Mouse (Mus musculus) liver, embryonic 14.5 days (tissue): ENCODE measurements around the gene Ms4a10. TPM values are rescaled to one million over a fixed set of nuclear protein-coding genes. Genes with fewer than 3 reads are reported as not detected.

Experiments used
- ATAC-seq: fragments of 200-750 bp; cut with Nextera tagmentation; 2 replicates; pipeline ENCODE4 v1.8.0; 2017; ENCODE audit warnings: moderate number of reproducible peaks, mild to moderate bottlenecking, moderate library complexity; ENCODE audit not compliant: insufficient read depth
- DNase-seq, 3 experiments: peaks; one replicate each; pipeline ENCODE4 v3.0.0-alpha.2; 2012 to 2013; ENCODE audit warnings: low read depth in 3 of 3, low spot score in 3 of 3
- H3K27ac ChIP-seq: fragments of 300-500 bp; sonication (generic); 2 replicates; pipeline ENCODE4 v1.5.1; 2014; ENCODE audit warnings: moderate library complexity, mild to moderate bottlenecking, control low read depth, inconsistent platforms
- H3K27me3 ChIP-seq: fragments of 300-500 bp; sonication (generic); 2 replicates; pipeline ENCODE4 v1.6.1; 2014; ENCODE audit warnings: mild to moderate bottlenecking, low read length, moderate library complexity; ENCODE audit not compliant: control insufficient read depth, insufficient read depth
- H3K36me3 ChIP-seq: fragments of 300-500 bp; sonication (generic); replicated peaks from 2 replicates; pipeline ENCODE4 v1.6.1; 2014; ENCODE audit warnings: low read depth; ENCODE audit not compliant: control insufficient read depth, insufficient read depth
- H3K4me1 ChIP-seq, 2 experiments: fragments of 200-500 bp in 1 of 2; fragments of 300-500 bp in 1 of 2; sonication (generic) in 1 of 2; replicated peaks; 2 replicates each; pipeline ENCODE4 v1.6.1; 2012 to 2014; ENCODE audit warnings: antibody characterized with exemption in 1 of 2, inconsistent platforms in 1 of 2, low read length in 1 of 2; ENCODE audit not compliant: control insufficient read depth in 2 of 2, insufficient read depth in 2 of 2
- H3K4me2 ChIP-seq: fragments of 300-500 bp; sonication (generic); 2 replicates; pipeline ENCODE4 v1.6.1; 2014; ENCODE audit warnings: low read depth, mild to moderate bottlenecking, control low read depth, moderate library complexity
- H3K4me3 ChIP-seq, 2 experiments: fragments of 200-500 bp in 1 of 2; fragments of 300-500 bp in 1 of 2; sonication (generic) in 1 of 2; 2 replicates each; pipeline ENCODE4 v1.5.1; 2012 to 2014; ENCODE audit warnings: low read depth in 2 of 2, low read length in 2 of 2, mild to moderate bottlenecking in 2 of 2, control low read depth in 1 of 2, inconsistent platforms in 1 of 2, moderate library complexity in 1 of 2; ENCODE audit not compliant: insufficient read depth in 1 of 2
- H3K9ac ChIP-seq: fragments of 300-500 bp; sonication (generic); replicated peaks from 2 replicates; pipeline ENCODE4 v1.6.1; 2014; ENCODE audit warnings: mild to moderate bottlenecking, control low read depth, moderate library complexity
- H3K9me3 ChIP-seq: fragments of 300-500 bp; sonication (generic); 2 replicates; pipeline ENCODE4 v1.6.1; 2016; ENCODE audit warnings: low read length, mixed read lengths; ENCODE audit not compliant: control insufficient read depth
- CTCF ChIP-seq: IDR thresholded peaks from 2 replicates; pipeline ENCODE4 v1.5.1; 2016; ENCODE audit warnings: antibody characterized with exemption, low read depth, control low read depth
- EP300 ChIP-seq: IDR thresholded peaks from 2 replicates; pipeline ENCODE4 v1.6.1; 2016; ENCODE audit warnings: antibody characterized with exemption, low read depth
- WGBS: fragments of 180-500 bp; shearing (Covaris S2); extraction: QIAGEN DNeasy Blood & Tissue Kit; methylation state at CpG from one replicate; pipeline ENCODE4 v1.1.7; 2014; ENCODE audit not compliant: insufficient replicate concordance; 5-methylcytosine and 5-hydroxymethylcytosine counted together
- polyA plus RNA-seq, 2 experiments: library from polyadenylated mRNA; depleted of rRNA in 1 of 2; stranded (reverse) in 1 of 2; unstranded in 1 of 2; fragments of >200 nt; fragmentation: Nextera tagmentation in 1 of 2; extraction: Ambion mirVana in 1 of 2; gene quantifications; 2 replicates each; pipeline versions ENCODE4 v1.2.1 to v1.2.3; 2012 to 2014

Gene Ms4a10
- polyA plus RNA-seq (2012; rRNA removed) (not detected in 2 replicates), polyA plus RNA-seq (2014; fragmentation: Nextera tagmentation; extraction: Ambion mirVana) (0.23 TPM in 1 of 2 replicates, not detected in the other)

GRCm38 (mm10) chr19:10974238-10974865 lies at the start of gene Ms4a10:
TSS of gene Ms4a10 (minus strand) at chr19:10974670.
- Histone ChIP-seq H3K36me3 (no peaks in the 10 kb centered on the region), H3K4me3 (no peak within 1 kb of the TSS), H3K27ac (no peak within 1 kb of the TSS), H3K9me3 (no peaks in the 10 kb centered on the region), H3K4me1 (0 out of 4 replicates have a peak, but pooled peaks cover 0 to 2% of the 10 kb centered on the region in 2 experiments), H3K27me3 (no peaks in the 10 kb centered on the region), H3K4me2 (no peak within 1 kb of the TSS), H3K9ac (no peak within 1 kb of the TSS)
- WGBS = 25% methylated on average over 4 of the region's 4 CpGs
- DNase-seq (no peak), ATAC-seq (no peak)
- TF ChIP-seq EP300 = no peak
- no peak for TF ChIP-seq CTCF

- Histone ChIP-seq H3K27ac (no peak overlapping the region), H3K9ac (no peak overlapping the region), H3K9me3 (no peaks in the 10 kb centered on the region), H3K27me3 (no peaks in the 10 kb centered on the region), H3K4me2 (no peak overlapping the region), H3K36me3 (no peaks in the 10 kb centered on the region), H3K4me1 (no peaks in the 10 kb centered on the region), H3K4me3 (no peak overlapping the region)
- ATAC-seq (no peak), DNase-seq (no peak)
- TF ChIP-seq CTCF = no peak
- no peak for TF ChIP-seq EP300
These were observed 47.9 kb upstream of the Ms4a10 start for GRCm38 (mm10) chr19:11022382-11022781.

GRCm38 (mm10) chr19:11017891-11018290 lies 43.4 kb upstream of the Ms4a10 start, which contains the start of gene Ms4a18:
TSS of gene Ms4a18 (minus strand) at chr19:11018031.
- TF ChIP-seq EP300 = no peak
- no peak for TF ChIP-seq CTCF
- no peak within 1 kb of the TSS for H3K27ac ChIP-seq
- 67% methylated on average over 3 of the region's 3 CpGs for WGBS
- ATAC-seq (no peak), DNase-seq (no peak)
- H3K4me2 ChIP-seq = no peak within 1 kb of the TSS
- H3K9ac ChIP-seq = no peak within 1 kb of the TSS
- no peaks in the 10 kb centered on the region for H3K9me3 ChIP-seq
- H3K27me3 ChIP-seq = no peaks in the 10 kb centered on the region
- H3K4me3 ChIP-seq = no peak within 1 kb of the TSS
- no peaks in the 10 kb centered on the region for H3K36me3 ChIP-seq
- H3K4me1 ChIP-seq = no peaks in the 10 kb centered on the region

- no peaks in the 10 kb centered on the region for H3K27me3 ChIP-seq
- H3K9me3 ChIP-seq = no peaks in the 10 kb centered on the region
- no peaks in the 10 kb centered on the region for H3K36me3 ChIP-seq
- no peak overlapping the region for H3K4me2 ChIP-seq
- DNase-seq (no peak), ATAC-seq (no peak)
- H3K9ac ChIP-seq = no peak overlapping the region
- no peak overlapping the region for H3K27ac ChIP-seq
- TF ChIP-seq CTCF (no peak), EP300 (no peak)
- WGBS = 65% methylated on average over 2 of the region's 2 CpGs
- no peak overlapping the region for H3K4me3 ChIP-seq
- H3K4me1 ChIP-seq = no peaks in the 10 kb centered on the region
These were observed 42.8 kb upstream of the Ms4a10 start for GRCm38 (mm10) chr19:11017251-11017650.

- Histone ChIP-seq H3K27ac (no peak overlapping the region), H3K9ac (no peak overlapping the region), H3K27me3 (no peaks in the 10 kb centered on the region), H3K36me3 (no peaks in the 10 kb centered on the region), H3K4me2 (no peak overlapping the region), H3K9me3 (no peaks in the 10 kb centered on the region), H3K4me3 (no peak overlapping the region), H3K4me1 (no peaks in the 10 kb centered on the region)
- DNase-seq (no peak), ATAC-seq (no peak)
- TF ChIP-seq CTCF = no peak
- TF ChIP-seq EP300 = no peak
- 66% methylated on average over 1 of the region's 1 CpGs for WGBS
These were observed 41.5 kb upstream of the Ms4a10 start for GRCm38 (mm10) chr19:11015998-11016397.
